Mouse (Mus musculus) c-Kit-positive CD71-positive TER-119-positive erythroid progenitor cells, embryonic 14.5 days (primary cell): ENCODE data around the gene Zfp692.

Experiments
- DNase-seq: peaks from one replicate; pipeline ENCODE4 v3.0.0-alpha.2; 2013; ENCODE audit warnings: low spot score

Zfp692 gene

GRCm38 (mm10) chr11:58308661-58309060, 1.8 kb downstream of the Zfp692 start:
- no peak for DNase-seq

GRCm38 (mm10) chr11:58314069-58314468, 7.2 kb downstream of the Zfp692 start:
- no peak for DNase-seq

- no peak for DNase-seq
Measured at GRCm38 (mm10) chr11:58315536-58316168, 8.8 kb downstream of the Zfp692 start.

GRCm38 (mm10) chr11:58316344-58316743, 9.5 kb downstream of the Zfp692 start:
- no peak for DNase-seq

GRCm38 (mm10) chr11:58316768-58317390, 10.0 kb downstream of the Zfp692 start:
- DNase-seq, result no peak

GRCm38 (mm10) chr11:58322824-58323569, 16.1 kb downstream of the Zfp692 start:
- DNase-seq, result peak; percentile 98

- peak; percentile 53 for DNase-seq
Measured at GRCm38 (mm10) chr11:58323570-58324340, 16.9 kb downstream of the Zfp692 start.

- DNase-seq, result peak; percentile 57
Measured at GRCm38 (mm10) chr11:58324614-58325229, 17.9 kb downstream of the Zfp692 start.

- DNase-seq, result no peak
Measured at GRCm38 (mm10) chr11:58326781-58327180, 19.9 kb downstream of the Zfp692 start.

- DNase-seq, result no peak
Measured at GRCm38 (mm10) chr11:58329906-58330275, 23.0 kb downstream of the Zfp692 start.

- DNase-seq, result peak; percentile 95
Measured at GRCm38 (mm10) chr11:58330276-58331148, 23.6 kb downstream of the Zfp692 start, which contains the start of the genes Zfp672 and Sh3bp5l. Gene Zfp672 (minus strand): TSS chr11:58330339. Gene Sh3bp5l (plus strand): TSS chr11:58330724.

- no peak for DNase-seq
Measured at GRCm38 (mm10) chr11:58331149-58331495, 24.3 kb downstream of the Zfp692 start.

- no peak for DNase-seq
Measured at GRCm38 (mm10) chr11:58331546-58331945, 24.7 kb downstream of the Zfp692 start.

GRCm38 (mm10) chr11:58334746-58335145, 27.9 kb downstream of the Zfp692 start:
- no peak for DNase-seq

- no peak for DNase-seq
Measured at GRCm38 (mm10) chr11:58346745-58347144, 39.9 kb downstream of the Zfp692 start.

GRCm38 (mm10) chr11:58350628-58351027, 43.8 kb downstream of the Zfp692 start:
- no peak for DNase-seq

GRCm38 (mm10) chr11:58351179-58351578, 44.3 kb downstream of the Zfp692 start:
- DNase-seq, result peak; percentile 61

- DNase-seq, result peak; percentile 87
Measured at GRCm38 (mm10) chr11:58352681-58353548, 46.0 kb downstream of the Zfp692 start.

GRCm38 (mm10) chr11:58353709-58354108, 46.8 kb downstream of the Zfp692 start:
- DNase-seq, result peak; percentile 29

GRCm38 (mm10) chr11:58354476-58354875, 47.6 kb downstream of the Zfp692 start:
- no peak for DNase-seq
